Mouse (Mus musculus): ENCODE measurements at regions not wholly inside any gene's neighbourhood (a gene's known extent, or its start where the extent isn't known, plus 50 kb on each side); places are given as distances from the start of the nearest gene placed in this dataset.
"Not testable (repeated sequence)": the region's sequence is repeated elsewhere in the genome, so short reads cannot be mapped to it uniquely, and the experiment has no call there.

- Histone ChIP-seq H3K4me3 (ENCODE audit: low read depth, low read length) (no peak overlapping the region), H3K4me2 (replicated peaks; ENCODE audit: low read depth, low read length) (no peak overlapping the region), H3K4me1 (ENCODE audit: control insufficient read depth, insufficient read depth, low read length) (no peaks in the 10 kb centered on the region), H3K9ac (replicated peaks; ENCODE audit: low read depth, low read length) (no peak overlapping the region), H3K36me3 (ENCODE audit: control insufficient read depth, insufficient read depth, low read length) (no peaks in the 10 kb centered on the region), H3K27me3 (ENCODE audit: control insufficient read depth, insufficient read depth, low read length) (no peaks in the 10 kb centered on the region), H3K27ac (ENCODE audit: low read length) (no peak overlapping the region), H3K9me3 (ENCODE audit: control insufficient read depth, low read depth, low read length) (no peaks in the 10 kb centered on the region)
- WGBS, result 65% methylated on average over 3 of the region's 3 CpGs
- ATAC-seq (ENCODE audit: insufficient number of reproducible peaks, insufficient read depth, low FRiP score, low read depth), result no peak
These were observed 69.9 kb downstream of the Fbxo4 start for GRCm38 (mm10) chr15:3909471-3909870.

GRCm38 (mm10) chr15:3908721-3909120 is 70.7 kb downstream of the Fbxo4 start:
- ATAC-seq (ENCODE audit: insufficient number of reproducible peaks, insufficient read depth, low FRiP score, low read depth), result no peak
- WGBS, result 0% methylated on average over 2 of the region's 2 CpGs
- no peaks in the 10 kb centered on the region for H3K4me1 ChIP-seq (ENCODE audit: control insufficient read depth, insufficient read depth, low read length)
- H3K4me3 ChIP-seq (ENCODE audit: low read depth, low read length), result no peak overlapping the region
- no peaks in the 10 kb centered on the region for H3K27me3 ChIP-seq (ENCODE audit: control insufficient read depth, insufficient read depth, low read length)
- no peaks in the 10 kb centered on the region for H3K36me3 ChIP-seq (ENCODE audit: control insufficient read depth, insufficient read depth, low read length)
- H3K4me2 ChIP-seq (replicated peaks; ENCODE audit: low read depth, low read length), result no peak overlapping the region
- H3K27ac ChIP-seq (ENCODE audit: low read length), result no peak overlapping the region
- no peaks in the 10 kb centered on the region for H3K9me3 ChIP-seq (ENCODE audit: control insufficient read depth, low read depth, low read length)
- H3K9ac ChIP-seq (replicated peaks; ENCODE audit: low read depth, low read length), result no peak overlapping the region

GRCm38 (mm10) chr15:3905548-3905947 is 73.8 kb downstream of the Fbxo4 start:
- WGBS, result 42% methylated on average over 2 of the region's 2 CpGs
- Histone ChIP-seq H3K27me3 (ENCODE audit: control insufficient read depth, insufficient read depth, low read length) (no peaks in the 10 kb centered on the region), H3K27ac (ENCODE audit: low read length) (no peak overlapping the region), H3K4me1 (ENCODE audit: control insufficient read depth, insufficient read depth, low read length) (no peaks in the 10 kb centered on the region), H3K9ac (replicated peaks; ENCODE audit: low read depth, low read length) (no peak overlapping the region), H3K4me2 (replicated peaks; ENCODE audit: low read depth, low read length) (no peak overlapping the region), H3K9me3 (ENCODE audit: control insufficient read depth, low read depth, low read length) (no peaks in the 10 kb centered on the region), H3K36me3 (ENCODE audit: control insufficient read depth, insufficient read depth, low read length) (no peaks in the 10 kb centered on the region), H3K4me3 (ENCODE audit: low read depth, low read length) (no peak overlapping the region)
- ATAC-seq (ENCODE audit: insufficient number of reproducible peaks, insufficient read depth, low FRiP score, low read depth), result no peak

- no peaks in the 10 kb centered on the region for H3K27me3 ChIP-seq (ENCODE audit: control insufficient read depth, insufficient read depth, low read length)
- no peaks in the 10 kb centered on the region for H3K36me3 ChIP-seq (ENCODE audit: control insufficient read depth, insufficient read depth, low read length)
- no peaks in the 10 kb centered on the region for H3K4me1 ChIP-seq (ENCODE audit: control insufficient read depth, insufficient read depth, low read length)
- no peak overlapping the region for H3K4me3 ChIP-seq (ENCODE audit: low read depth, low read length)
- WGBS, result 53% methylated on average over 2 of the region's 2 CpGs
- no peak overlapping the region for H3K27ac ChIP-seq (ENCODE audit: low read length)
- no peak overlapping the region for H3K9ac ChIP-seq (replicated peaks; ENCODE audit: low read depth, low read length)
- no peaks in the 10 kb centered on the region for H3K9me3 ChIP-seq (ENCODE audit: control insufficient read depth, low read depth, low read length)
- no peak for ATAC-seq (ENCODE audit: insufficient number of reproducible peaks, insufficient read depth, low FRiP score, low read depth)
- H3K4me2 ChIP-seq (replicated peaks; ENCODE audit: low read depth, low read length), result no peak overlapping the region
These were observed 100.9 kb downstream of the Fbxo4 start for GRCm38 (mm10) chr15:3878429-3878828.

- ATAC-seq (ENCODE audit: insufficient number of reproducible peaks, insufficient read depth, low FRiP score, low read depth), result no peak
- no peaks in the 10 kb centered on the region for H3K36me3 ChIP-seq (ENCODE audit: control insufficient read depth, insufficient read depth, low read length)
- 87% methylated on average over 3 of the region's 3 CpGs for WGBS
These were observed 101.9 kb downstream of the Fbxo4 start for GRCm38 (mm10) chr15:3877506-3877905.

GRCm38 (mm10) chr15:3875210-3875861 is 104.0 kb downstream of the Fbxo4 start:
- not testable (repeated sequence) for H3K27me3 ChIP-seq (ENCODE audit: control insufficient read depth, insufficient read depth, low read length); H3K9me3 ChIP-seq (ENCODE audit: control insufficient read depth, low read depth, low read length); H3K4me2 ChIP-seq (replicated peaks; ENCODE audit: low read depth, low read length); H3K36me3 ChIP-seq (ENCODE audit: control insufficient read depth, insufficient read depth, low read length); H3K4me1 ChIP-seq (ENCODE audit: control insufficient read depth, insufficient read depth, low read length); ATAC-seq (ENCODE audit: insufficient number of reproducible peaks, insufficient read depth, low FRiP score, low read depth); H3K4me3 ChIP-seq (ENCODE audit: low read depth, low read length); H3K9ac ChIP-seq (replicated peaks; ENCODE audit: low read depth, low read length); H3K27ac ChIP-seq (ENCODE audit: low read length)
- 68% methylated on average over 6 of the region's 7 CpGs for WGBS

More at GRCm38 (mm10) chr15:3877506-3877905, 101.9 kb downstream of the Fbxo4 start:
- H3K27me3 ChIP-seq (ENCODE audit: control insufficient read depth, insufficient read depth, low read length), result no peaks in the 10 kb centered on the region
- H3K27ac ChIP-seq (ENCODE audit: low read length), result no peak overlapping the region
- no peak overlapping the region for H3K4me2 ChIP-seq (replicated peaks; ENCODE audit: low read depth, low read length)
- no peaks in the 10 kb centered on the region for H3K4me1 ChIP-seq (ENCODE audit: control insufficient read depth, insufficient read depth, low read length)
- no peak overlapping the region for H3K4me3 ChIP-seq (ENCODE audit: low read depth, low read length)
- no peaks in the 10 kb centered on the region for H3K9me3 ChIP-seq (ENCODE audit: control insufficient read depth, low read depth, low read length)
- no peak overlapping the region for H3K9ac ChIP-seq (replicated peaks; ENCODE audit: low read depth, low read length)

GRCm38 (mm10) chr15:3831802-3832201 is 147.6 kb downstream of the Fbxo4 start:
- no peaks in the 10 kb centered on the region for H3K27me3 ChIP-seq (ENCODE audit: control insufficient read depth, insufficient read depth, low read length)
- WGBS, result 81% methylated on average over 4 of the region's 4 CpGs
- H3K9me3 ChIP-seq (ENCODE audit: control insufficient read depth, low read depth, low read length), result no peaks in the 10 kb centered on the region
- H3K4me3 ChIP-seq (ENCODE audit: low read depth, low read length), result no peak overlapping the region
- no peak for ATAC-seq (ENCODE audit: insufficient number of reproducible peaks, insufficient read depth, low FRiP score, low read depth)
- H3K27ac ChIP-seq (ENCODE audit: low read length), result no peak overlapping the region
- H3K4me2 ChIP-seq (replicated peaks; ENCODE audit: low read depth, low read length), result no peak overlapping the region
- H3K36me3 ChIP-seq (ENCODE audit: control insufficient read depth, insufficient read depth, low read length), result no peaks in the 10 kb centered on the region
- no peaks in the 10 kb centered on the region for H3K4me1 ChIP-seq (ENCODE audit: control insufficient read depth, insufficient read depth, low read length)
- no peak overlapping the region for H3K9ac ChIP-seq (replicated peaks; ENCODE audit: low read depth, low read length)

GRCm38 (mm10) chr15:3805430-3805829 is 173.9 kb downstream of the Fbxo4 start:
- Histone ChIP-seq H3K9ac (replicated peaks; ENCODE audit: low read depth, low read length) (no peak overlapping the region), H3K36me3 (ENCODE audit: control insufficient read depth, insufficient read depth, low read length) (no peaks in the 10 kb centered on the region), H3K27me3 (ENCODE audit: control insufficient read depth, insufficient read depth, low read length) (no peaks in the 10 kb centered on the region), H3K4me1 (ENCODE audit: control insufficient read depth, insufficient read depth, low read length) (no peaks in the 10 kb centered on the region), H3K27ac (ENCODE audit: low read length) (no peak overlapping the region), H3K4me2 (replicated peaks; ENCODE audit: low read depth, low read length) (no peak overlapping the region), H3K4me3 (ENCODE audit: low read depth, low read length) (no peak overlapping the region), H3K9me3 (ENCODE audit: control insufficient read depth, low read depth, low read length) (no peaks in the 10 kb centered on the region)
- 89% methylated on average over 2 of the region's 2 CpGs for WGBS
- no peak for ATAC-seq (ENCODE audit: insufficient number of reproducible peaks, insufficient read depth, low FRiP score, low read depth)

- H3K9ac ChIP-seq (replicated peaks; ENCODE audit: low read depth, low read length), result no peak overlapping the region
- H3K27ac ChIP-seq (ENCODE audit: low read length), result no peak overlapping the region
- no peaks in the 10 kb centered on the region for H3K36me3 ChIP-seq (ENCODE audit: control insufficient read depth, insufficient read depth, low read length)
- no peak overlapping the region for H3K4me3 ChIP-seq (ENCODE audit: low read depth, low read length)
- WGBS, result 81% methylated on average over 3 of the region's 3 CpGs
- no peaks in the 10 kb centered on the region for H3K27me3 ChIP-seq (ENCODE audit: control insufficient read depth, insufficient read depth, low read length)
- H3K4me1 ChIP-seq (ENCODE audit: control insufficient read depth, insufficient read depth, low read length), result no peaks in the 10 kb centered on the region
- H3K4me2 ChIP-seq (replicated peaks; ENCODE audit: low read depth, low read length), result no peak overlapping the region
- ATAC-seq (ENCODE audit: insufficient number of reproducible peaks, insufficient read depth, low FRiP score, low read depth), result no peak
- H3K9me3 ChIP-seq (ENCODE audit: control insufficient read depth, low read depth, low read length), result no peaks in the 10 kb centered on the region
These were observed 192.6 kb upstream of the Ghr start for GRCm38 (mm10) chr15:3775865-3776264.
